Mouse (Mus musculus) kidney, embryonic 14.5 days (tissue): ENCODE results near the gene Gpcpd1. TPM values are rescaled to one million over a fixed set of nuclear protein-coding genes. Genes with fewer than 3 reads are reported as not detected.

Experiments used
- ATAC-seq: fragments of 200-750 bp; cut with Nextera tagmentation; 2 replicates; pipeline ENCODE4 v1.8.0; 2017; ENCODE audit warnings: moderate number of reproducible peaks, mild to moderate bottlenecking, moderate TSS enrichment, moderate library complexity; ENCODE audit not compliant: low FRiP score, low TSS enrichment
- H3K27ac ChIP-seq: fragments of 300-500 bp; sonication (generic); 2 replicates; pipeline ENCODE4 v1.5.1; 2014; ENCODE audit warnings: low read depth, mild to moderate bottlenecking, low read length, moderate library complexity, mixed read lengths
- H3K27me3 ChIP-seq: fragments of 300-500 bp; sonication (generic); 2 replicates; pipeline ENCODE4 v1.6.1; 2014; ENCODE audit warnings: mild to moderate bottlenecking, low read length; ENCODE audit not compliant: control insufficient read depth, insufficient read depth
- H3K36me3 ChIP-seq: fragments of 300-500 bp; sonication (generic); 2 replicates; pipeline ENCODE4 v1.6.1; 2014; ENCODE audit warnings: low read length, mixed read lengths; ENCODE audit not compliant: control insufficient read depth, insufficient read depth
- H3K4me1 ChIP-seq: fragments of 300-500 bp; sonication (generic); 2 replicates; pipeline ENCODE4 v1.6.1; 2014; ENCODE audit warnings: low read length, mixed read lengths; ENCODE audit not compliant: control insufficient read depth, insufficient read depth
- H3K4me2 ChIP-seq: fragments of 300-500 bp; sonication (generic); replicated peaks from 2 replicates; pipeline ENCODE4 v1.6.1; 2014; ENCODE audit warnings: low read depth, mild to moderate bottlenecking, low read length
- H3K4me3 ChIP-seq: fragments of 300-500 bp; sonication (generic); 2 replicates; pipeline ENCODE4 v1.5.1; 2014; ENCODE audit warnings: mild to moderate bottlenecking, low read length
- H3K9ac ChIP-seq: fragments of 300-500 bp; sonication (generic); 2 replicates; pipeline ENCODE4 v1.6.1; 2014; ENCODE audit warnings: low read depth, mild to moderate bottlenecking, low read length, moderate library complexity
- H3K9me3 ChIP-seq: fragments of 300-500 bp; sonication (generic); 2 replicates; pipeline ENCODE4 v1.6.1; 2016; ENCODE audit warnings: low read length; ENCODE audit not compliant: control insufficient read depth
- WGBS: fragments of 180-500 bp; shearing (Covaris S2); extraction: QIAGEN DNeasy Blood & Tissue Kit; methylation state at CpG from one replicate; pipeline ENCODE4 v1.1.7; 2014; 5-methylcytosine and 5-hydroxymethylcytosine counted together
- polyA plus RNA-seq: library from polyadenylated mRNA; unstranded; fragments of >200 nt; fragmentation: Nextera tagmentation; extraction: Ambion mirVana; gene quantifications from 2 replicates; pipeline ENCODE4 v1.2.1, GENCODE M21; 2014

The Gpcpd1 gene
- polyA plus RNA-seq, 1 experiment from 2014 or later: 42.8 TPM

DNA sequence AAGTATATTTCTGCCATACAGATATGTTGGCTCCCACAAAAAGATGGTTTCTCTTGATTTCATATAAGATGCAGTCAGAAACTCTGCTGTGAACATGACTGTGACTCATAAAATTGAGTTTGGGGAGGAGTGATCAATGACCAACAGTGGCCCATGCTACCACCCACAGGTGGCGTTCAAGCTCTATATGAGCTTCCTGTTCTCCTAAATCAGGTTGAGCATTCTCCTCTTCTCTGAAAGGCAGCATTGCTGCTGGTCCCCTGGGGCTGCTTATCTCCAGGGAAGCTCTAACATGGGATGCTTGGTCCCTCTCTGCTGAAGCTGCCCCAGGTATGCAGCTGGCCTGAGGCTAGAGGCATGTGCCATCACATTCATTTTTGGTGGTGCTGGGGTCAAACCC, 77.8 kb downstream of the Gpcpd1 start:
- H3K27me3 ChIP-seq: no peaks in the 10 kb centered on the region
- no peak overlapping the region for H3K4me3 ChIP-seq
- no peak overlapping the region for H3K4me2 ChIP-seq
- WGBS: 74% methylated on average over 1 of the region's 1 CpGs
- no peak for ATAC-seq
- no peak overlapping the region for H3K9ac ChIP-seq
- H3K4me1 ChIP-seq: no peaks in the 10 kb centered on the region
- H3K27ac ChIP-seq: no peak overlapping the region
- H3K36me3 ChIP-seq: no peaks in the 10 kb centered on the region
- H3K9me3 ChIP-seq: no peaks in the 10 kb centered on the region

GRCm38 (mm10) chr2:132509261-132509660, 78.3 kb downstream of the Gpcpd1 start:
- no peak overlapping the region for H3K4me2 ChIP-seq
- WGBS: 81% methylated on average over 9 of the region's 9 CpGs
- no peaks in the 10 kb centered on the region for H3K9me3 ChIP-seq
- H3K9ac ChIP-seq: no peak overlapping the region
- no peak overlapping the region for H3K27ac ChIP-seq
- no peak overlapping the region for H3K4me3 ChIP-seq
- H3K4me1 ChIP-seq: no peaks in the 10 kb centered on the region
- no peaks in the 10 kb centered on the region for H3K36me3 ChIP-seq
- no peak for ATAC-seq
- H3K27me3 ChIP-seq: no peaks in the 10 kb centered on the region

- Histone ChIP-seq H3K4me2 (no peak overlapping the region), H3K9me3 (no peaks in the 10 kb centered on the region), H3K36me3 (no peaks in the 10 kb centered on the region), H3K4me3 (no peak overlapping the region), H3K27ac (no peak overlapping the region), H3K27me3 (no peaks in the 10 kb centered on the region), H3K4me1 (no peaks in the 10 kb centered on the region), H3K9ac (no peak overlapping the region)
- ATAC-seq: no peak
- WGBS: 62% methylated on average over 6 of the region's 6 CpGs
Observed at GRCm38 (mm10) chr2:132507521-132507920, 80.0 kb downstream of the Gpcpd1 start.

- Histone ChIP-seq H3K4me2 (no peak overlapping the region), H3K27me3 (no peaks in the 10 kb centered on the region), H3K4me3 (no peak overlapping the region), H3K4me1 (no peaks in the 10 kb centered on the region), H3K36me3 (no peaks in the 10 kb centered on the region), H3K27ac (no peak overlapping the region), H3K9me3 (no peaks in the 10 kb centered on the region), H3K9ac (no peak overlapping the region)
- 51% methylated on average over 14 of the region's 14 CpGs for WGBS
- no peak for ATAC-seq
Observed at GRCm38 (mm10) chr2:132507091-132507490, 80.4 kb downstream of the Gpcpd1 start.

- WGBS: 92% methylated on average over 6 of the region's 6 CpGs
- H3K9ac ChIP-seq: no peak overlapping the region
- no peak for ATAC-seq
- no peak overlapping the region for H3K27ac ChIP-seq
- no peaks in the 10 kb centered on the region for H3K36me3 ChIP-seq
- H3K4me2 ChIP-seq: no peak overlapping the region
- no peaks in the 10 kb centered on the region for H3K4me1 ChIP-seq
- H3K4me3 ChIP-seq: no peak overlapping the region
- no peaks in the 10 kb centered on the region for H3K27me3 ChIP-seq
- H3K9me3 ChIP-seq: no peaks in the 10 kb centered on the region
Observed at GRCm38 (mm10) chr2:132505828-132506227, 81.7 kb downstream of the Gpcpd1 start.

DNA sequence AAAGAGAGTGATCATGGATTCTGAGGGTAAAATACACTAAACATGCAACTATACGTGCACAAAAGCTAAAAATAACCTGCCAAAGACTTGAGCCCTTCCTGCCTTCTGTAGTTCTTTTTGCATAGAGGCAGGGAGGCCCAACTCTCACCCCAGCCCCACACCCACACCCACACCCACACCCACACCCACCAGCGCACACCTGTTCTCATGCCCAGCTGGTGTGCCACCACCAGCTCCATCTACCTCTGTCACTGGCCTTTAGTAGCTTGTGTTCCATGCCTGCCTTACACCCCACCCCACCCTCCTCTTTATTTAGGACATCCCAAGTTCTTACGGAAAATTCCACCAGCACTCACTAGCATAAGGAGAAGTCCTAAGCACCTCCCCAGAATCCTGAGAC, 89.2 kb downstream of the Gpcpd1 start:
- Histone ChIP-seq H3K4me3 (no peak overlapping the region), H3K4me1 (no peaks in the 10 kb centered on the region), H3K36me3 (no peaks in the 10 kb centered on the region), H3K9ac (no peak overlapping the region), H3K27me3 (no peaks in the 10 kb centered on the region), H3K27ac (no peak overlapping the region), H3K4me2 (no peak overlapping the region), H3K9me3 (no peaks in the 10 kb centered on the region)
- 91% methylated on average over 3 of the region's 3 CpGs for WGBS
- ATAC-seq: no peak

GRCm38 (mm10) chr2:132497412-132498135, 90.0 kb downstream of the Gpcpd1 start:
- Histone ChIP-seq H3K9me3 (no peaks in the 10 kb centered on the region), H3K36me3 (no peaks in the 10 kb centered on the region), H3K4me2 (no peak overlapping the region), H3K4me3 (no peak overlapping the region), H3K27me3 (no peaks in the 10 kb centered on the region), H3K4me1 (no peaks in the 10 kb centered on the region), H3K27ac (no peak overlapping the region), H3K9ac (no peak overlapping the region)
- no peak for ATAC-seq
- WGBS: 86% methylated on average over 7 of the region's 7 CpGs

DNA sequence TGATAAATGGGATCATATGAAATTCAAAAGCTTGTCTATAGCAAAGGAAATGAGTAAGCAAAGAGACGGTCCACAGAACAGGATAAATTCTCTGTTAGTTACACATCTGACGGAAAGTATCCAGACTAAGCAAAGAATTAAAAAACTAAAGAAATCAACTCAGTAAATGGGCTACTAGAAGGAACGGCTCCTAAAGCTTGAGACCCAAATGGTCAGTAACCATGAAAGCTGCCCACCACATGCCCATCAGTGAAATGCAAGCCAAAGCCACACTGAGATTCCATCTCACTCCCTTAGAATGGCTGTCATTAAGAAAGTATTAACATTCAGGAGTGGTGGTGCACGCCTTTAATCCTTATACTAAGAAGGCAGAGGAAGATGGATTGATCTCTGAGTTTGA, 94.3 kb downstream of the Gpcpd1 start:
- Histone ChIP-seq H3K27me3 (no peaks in the 10 kb centered on the region), H3K27ac (no peak overlapping the region), H3K4me2 (no peak overlapping the region), H3K9ac (no peak overlapping the region), H3K4me3 (no peak overlapping the region), H3K36me3 (no peaks in the 10 kb centered on the region), H3K4me1 (no peaks in the 10 kb centered on the region), H3K9me3 (no peaks in the 10 kb centered on the region)
- no peak for ATAC-seq
- 88% methylated on average over 4 of the region's 4 CpGs for WGBS

- Histone ChIP-seq H3K4me1 (no peaks in the 10 kb centered on the region), H3K4me2 (no peak overlapping the region), H3K27ac (no peak overlapping the region), H3K4me3 (no peak overlapping the region), H3K27me3 (no peaks in the 10 kb centered on the region), H3K9ac (no peak overlapping the region), H3K9me3 (no peaks in the 10 kb centered on the region), H3K36me3 (no peaks in the 10 kb centered on the region)
- WGBS: 3% methylated on average over 1 of the region's 1 CpGs
- peak; percentile 49; the same call in 1 of the 2 replicates for ATAC-seq
Observed at GRCm38 (mm10) chr2:132485454-132485853, 102.1 kb downstream of the Gpcpd1 start.
